Mouse (Mus musculus): ENCODE measurements around the gene Chkb.

DNA sequence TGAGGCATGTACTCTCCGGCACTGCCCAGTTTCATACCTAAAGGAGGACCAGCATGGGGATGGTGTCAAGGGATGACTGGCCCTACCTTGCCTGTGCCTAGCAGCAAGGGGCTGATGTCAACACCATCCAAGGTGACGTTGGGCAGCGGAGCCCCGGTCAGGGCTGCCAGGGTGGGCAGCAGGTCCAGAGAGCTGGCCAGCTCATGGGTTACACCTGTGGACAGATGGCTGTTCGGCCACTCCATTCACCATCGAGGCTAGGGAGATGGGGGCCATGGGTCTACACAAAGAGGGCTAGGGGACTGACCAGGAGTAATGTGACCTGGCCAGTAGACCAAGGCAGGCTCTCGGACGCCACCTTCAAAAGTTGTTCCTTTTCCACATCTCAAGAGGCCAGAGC lies 44.2 kb upstream of the Chkb start:
- no peak for TF ChIP-seq CTCF (IDR thresholded peaks at IDR 0.05; ENCODE audit: low read depth)
- no peak for TF ChIP-seq EP300 (IDR thresholded peaks at IDR 0.05; ENCODE audit: low read depth)
